Mouse (Mus musculus) embryonic facial prominence, embryonic 12.5 days (tissue): Measurements from ENCODE around the gene Creb5. TPM values are rescaled to one million over a fixed set of nuclear protein-coding genes. Genes with fewer than 3 reads are reported as not detected.

Experiments used
- ATAC-seq: fragments of 200-750 bp; cut with Nextera tagmentation; 2 replicates; pipeline ENCODE4 v1.8.0; 2017; ENCODE audit not compliant: insufficient number of reproducible peaks, insufficient read depth, low FRiP score, low TSS enrichment
- H3K27ac ChIP-seq: fragments of 300-500 bp; sonication (generic); 2 replicates; pipeline ENCODE4 v1.5.1; 2016; ENCODE audit warnings: mild to moderate bottlenecking
- H3K27me3 ChIP-seq: fragments of 300-500 bp; sonication (generic); 2 replicates; pipeline ENCODE4 v1.6.1; 2016; ENCODE audit warnings: mild to moderate bottlenecking, moderate library complexity
- H3K36me3 ChIP-seq: fragments of 300-500 bp; sonication (generic); 2 replicates; pipeline ENCODE4 v1.6.1; 2016; ENCODE audit warnings: mild to moderate bottlenecking
- H3K4me1 ChIP-seq: fragments of 300-500 bp; sonication (generic); 2 replicates; pipeline ENCODE4 v1.6.1; 2016
- H3K4me2 ChIP-seq: fragments of 300-500 bp; sonication (generic); replicated peaks from 2 replicates; pipeline ENCODE4 v1.6.1; 2016; ENCODE audit warnings: mild to moderate bottlenecking, moderate library complexity
- H3K4me3 ChIP-seq: fragments of 300-500 bp; sonication (generic); 2 replicates; pipeline ENCODE4 v1.5.1; 2016; ENCODE audit warnings: mild to moderate bottlenecking
- H3K9ac ChIP-seq: fragments of 300-500 bp; sonication (generic); 2 replicates; pipeline ENCODE4 v1.6.1; 2016; ENCODE audit warnings: mild to moderate bottlenecking, moderate library complexity
- H3K9me3 ChIP-seq: fragments of 300-500 bp; sonication (generic); 2 replicates; pipeline ENCODE4 v1.6.1; 2016; ENCODE audit warnings: mild to moderate bottlenecking, moderate library complexity
- WGBS: fragments of 180-500 bp; shearing (Covaris S2); methylation state at CpG from one replicate; pipeline ENCODE4 v1.1.7; 2016; 5-methylcytosine and 5-hydroxymethylcytosine counted together
- polyA plus RNA-seq: library from polyadenylated mRNA; unstranded; fragments of >200 nt; fragmentation: Nextera tagmentation; extraction: Ambion mirVana; gene quantifications from 2 replicates; pipeline ENCODE4 v1.2.1, GENCODE M21; 2016

Gene Creb5
- polyA plus RNA-seq, 1 experiment from 2014 or later: 30.3 TPM

DNA sequence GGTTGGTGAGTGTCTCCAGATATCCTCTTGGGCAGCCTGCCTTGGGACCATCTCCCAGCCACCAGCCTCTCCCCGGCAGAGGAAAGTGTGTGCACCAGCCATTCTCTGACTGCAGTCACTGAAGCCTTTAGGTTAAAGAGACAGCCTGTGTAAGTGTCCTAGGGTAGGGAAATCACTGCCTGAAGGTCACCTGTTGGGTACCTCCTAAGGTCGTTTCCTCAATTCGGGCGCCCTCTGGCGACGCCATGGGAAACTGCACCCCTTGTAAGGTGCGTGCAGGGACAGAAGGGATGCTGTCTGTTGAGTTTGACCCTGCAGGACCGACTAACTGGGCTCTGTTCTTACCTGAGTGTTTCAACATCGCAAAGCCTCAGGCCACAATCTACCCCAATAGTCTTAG, 434.5 kb downstream of the Creb5 start:
- Histone ChIP-seq H3K4me1 (0 out of 2 replicates have a peak, but pooled peaks cover 7% of the 10 kb centered on the region), H3K36me3 (no peaks in the 10 kb centered on the region), H3K4me3 (no peak overlapping the region), H3K4me2 (no peak overlapping the region), H3K9me3 (no peaks in the 10 kb centered on the region), H3K27ac (no peak overlapping the region), H3K27me3 (no peaks in the 10 kb centered on the region), H3K9ac (no peak overlapping the region)
- WGBS: 11% methylated on average over 9 of the region's 9 CpGs
- ATAC-seq: no peak

GRCm38 (mm10) chr6:53722694-53723093, 435.6 kb downstream of the Creb5 start:
- Histone ChIP-seq H3K9me3 (no peaks in the 10 kb centered on the region), H3K36me3 (no peaks in the 10 kb centered on the region), H3K9ac (no peak overlapping the region), H3K4me2 (no peak overlapping the region), H3K27me3 (no peaks in the 10 kb centered on the region), H3K4me3 (no peak overlapping the region), H3K27ac (no peak overlapping the region), H3K4me1 (0 out of 2 replicates have a peak, but pooled peaks cover 7% of the 10 kb centered on the region)
- ATAC-seq: no peak
- WGBS: 74% methylated on average over 4 of the region's 4 CpGs

GRCm38 (mm10) chr6:53730487-53730886, 443.4 kb downstream of the Creb5 start:
- no peak overlapping the region for H3K27ac ChIP-seq
- no peaks in the 10 kb centered on the region for H3K27me3 ChIP-seq
- no peak overlapping the region for H3K9ac ChIP-seq
- WGBS: 81% methylated on average over 7 of the region's 7 CpGs
- no peak overlapping the region for H3K4me2 ChIP-seq
- no peak for ATAC-seq
- peaks cover 9% of the 10 kb centered on the region; the same call in 1 of the 2 replicates for H3K4me1 ChIP-seq
- H3K36me3 ChIP-seq: no peaks in the 10 kb centered on the region
- no peaks in the 10 kb centered on the region for H3K9me3 ChIP-seq
- H3K4me3 ChIP-seq: no peak overlapping the region

GRCm38 (mm10) chr6:53730996-53731485, 444.0 kb downstream of the Creb5 start:
- Histone ChIP-seq H3K4me1 (peaks cover 9% of the 10 kb centered on the region; the same call in 1 of the 2 replicates), H3K4me2 (no peak overlapping the region), H3K27ac (no peak overlapping the region), H3K36me3 (no peaks in the 10 kb centered on the region), H3K9ac (no peak overlapping the region), H3K4me3 (no peak overlapping the region), H3K9me3 (no peaks in the 10 kb centered on the region), H3K27me3 (no peaks in the 10 kb centered on the region)
- WGBS: 83% methylated on average over 5 of the region's 5 CpGs
- no peak for ATAC-seq

GRCm38 (mm10) chr6:53733546-53733945, 446.5 kb downstream of the Creb5 start:
- WGBS: 74% methylated on average over 1 of the region's 1 CpGs
- Histone ChIP-seq H3K9ac (no peak overlapping the region), H3K4me1 (peaks cover 9% of the 10 kb centered on the region; the same call in 1 of the 2 replicates), H3K9me3 (no peaks in the 10 kb centered on the region), H3K36me3 (no peaks in the 10 kb centered on the region), H3K4me3 (no peak overlapping the region), H3K27me3 (no peaks in the 10 kb centered on the region), H3K4me2 (no peak overlapping the region), H3K27ac (no peak overlapping the region)
- no peak for ATAC-seq

GRCm38 (mm10) chr6:53733999-53734398, 446.9 kb downstream of the Creb5 start:
- no peak for ATAC-seq
- Histone ChIP-seq H3K27me3 (no peaks in the 10 kb centered on the region), H3K4me3 (no peak overlapping the region), H3K27ac (no peak overlapping the region), H3K4me2 (no peak overlapping the region), H3K36me3 (no peaks in the 10 kb centered on the region), H3K4me1 (peaks cover 9% of the 10 kb centered on the region; the same call in 1 of the 2 replicates), H3K9me3 (no peaks in the 10 kb centered on the region), H3K9ac (no peak overlapping the region)
- 29% methylated on average over 4 of the region's 4 CpGs for WGBS

DNA sequence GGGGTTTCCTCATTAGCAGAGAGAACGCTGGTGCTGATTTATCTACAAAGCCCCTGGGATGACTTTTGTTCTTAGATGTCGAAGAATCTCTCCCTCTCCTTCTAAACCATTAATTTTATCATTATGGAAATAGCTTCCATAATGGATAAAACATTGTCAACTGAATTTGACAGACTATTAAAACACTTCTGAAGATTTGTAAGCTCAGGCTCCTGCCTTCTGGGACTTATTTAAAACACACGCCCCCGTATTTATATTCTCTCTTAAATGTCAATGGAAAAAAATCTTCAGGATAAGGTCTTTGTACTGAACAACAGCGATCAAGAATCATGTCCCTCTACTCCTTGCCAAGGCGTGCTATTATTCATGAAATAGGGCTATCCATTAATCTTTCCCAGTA, 448.6 kb downstream of the Creb5 start:
- WGBS: 66% methylated on average over 6 of the region's 6 CpGs
- Histone ChIP-seq H3K4me2 (no peak overlapping the region), H3K9ac (no peak overlapping the region), H3K36me3 (no peaks in the 10 kb centered on the region), H3K9me3 (no peaks in the 10 kb centered on the region), H3K4me3 (no peak overlapping the region), H3K4me1 (peaks cover 9% of the 10 kb centered on the region; the same call in 1 of the 2 replicates), H3K27ac (no peak overlapping the region), H3K27me3 (no peaks in the 10 kb centered on the region)
- no peak for ATAC-seq

- no peaks in the 10 kb centered on the region for H3K36me3 ChIP-seq
- H3K27me3 ChIP-seq: no peaks in the 10 kb centered on the region
- H3K9ac ChIP-seq: no peak overlapping the region
- H3K4me1 ChIP-seq: peaks cover 9% of the 10 kb centered on the region; the same call in 1 of the 2 replicates
- no peak overlapping the region for H3K4me2 ChIP-seq
- H3K9me3 ChIP-seq: no peaks in the 10 kb centered on the region
- no peak for ATAC-seq
- no peak overlapping the region for H3K27ac ChIP-seq
- H3K4me3 ChIP-seq: no peak overlapping the region
Observed at GRCm38 (mm10) chr6:53738206-53738605, 451.1 kb downstream of the Creb5 start.

GRCm38 (mm10) chr6:53741222-53741621, 454.2 kb downstream of the Creb5 start:
- ATAC-seq: no peak
- no peaks in the 10 kb centered on the region for H3K9me3 ChIP-seq
- H3K4me1 ChIP-seq: no peaks in the 10 kb centered on the region
- no peak overlapping the region for H3K4me2 ChIP-seq
- no peaks in the 10 kb centered on the region for H3K27me3 ChIP-seq
- H3K4me3 ChIP-seq: no peak overlapping the region
- no peak overlapping the region for H3K9ac ChIP-seq
- no peak overlapping the region for H3K27ac ChIP-seq
- WGBS: 88% methylated on average over 3 of the region's 3 CpGs
- H3K36me3 ChIP-seq: no peaks in the 10 kb centered on the region

Other genes with a start within 250 kb of the Creb5 start
- gene Jazf1, start 218.6 kb upstream of the Creb5 start, polyA plus RNA-seq: 8.8 and 10.0 TPM in 2 replicates